Mouse (Mus musculus) neutrophil, adult 5-6 weeks (primary cell): ENCODE data around the gene Psmd6. TPM values are rescaled to one million over a fixed set of nuclear protein-coding genes. Genes with fewer than 3 reads are reported as not detected.

Source experiments
- ATAC-seq: fragments of 151-379, 151-347 bp; 2 replicates; pipeline ENCODE4 v1.8.0; 2017; ENCODE audit warnings: mild to moderate bottlenecking, moderate TSS enrichment; ENCODE audit not compliant: insufficient number of reproducible peaks, poor library complexity, low FRiP score, severe bottlenecking; ENCODE audit errors: extremely low read depth
- total RNA-seq: library from RNA; stranded (forward); fragments of 200-1000 nt; gene quantifications from 2 replicates; pipeline ENCODE4 v1.2.3, GENCODE M21; 2017

Psmd6 gene
- total RNA-seq, 1 experiment from 2014 or later: 128 TPM

- ATAC-seq: peak; percentile 42
These were observed 52.9 kb downstream of the Psmd6 start for GRCm38 (mm10) chr14:14067648-14068472.

GRCm38 (mm10) chr14:14066241-14066640 lies 54.5 kb downstream of the Psmd6 start:
- no peak for ATAC-seq

- no peak for ATAC-seq
These were observed 55.7 kb downstream of the Psmd6 start for GRCm38 (mm10) chr14:14065142-14065498.

- ATAC-seq: 0 out of 2 replicates have a peak, but pooled peaks have one; percentile 17
These were observed 56.2 kb downstream of the Psmd6 start for GRCm38 (mm10) chr14:14064486-14065141.

- ATAC-seq: no peak
These were observed 57.4 kb downstream of the Psmd6 start for GRCm38 (mm10) chr14:14063382-14063781.

GRCm38 (mm10) chr14:14062531-14063245 lies 58.1 kb downstream of the Psmd6 start:
- no peak for ATAC-seq

Other genes starting within 250 kb of the Psmd6 start
- gene Gm281, start 206.5 kb downstream of the Psmd6 start, total RNA-seq: not detected in 2 replicates
- gene Atxn7, start 159.5 kb downstream of the Psmd6 start, total RNA-seq: 58.4 and 58.7 TPM in 2 replicates
- gene Thoc7, start 159.1 kb downstream of the Psmd6 start, total RNA-seq: 78.8 and 87.5 TPM in 2 replicates
- gene Olfr720, start 65.9 kb upstream of the Psmd6 start, total RNA-seq: not detected in 2 replicates
- gene Olfr31, start 201.8 kb upstream of the Psmd6 start, total RNA-seq: not detected in 2 replicates
- 2.1 and 12.4 TPM in 2 replicates for gene Il3ra, start 225.3 kb upstream of the Psmd6 start, total RNA-seq